Mouse (Mus musculus) MEL (cell line): ENCODE results near the gene Actc1. TPM values are rescaled to one million over a fixed set of nuclear protein-coding genes. Genes with fewer than 3 reads are reported as not detected.

Experiments
- DNase-seq: peaks from one replicate; pipeline ENCODE4 v3.0.0; 2011; ENCODE audit warnings: low read depth, low spot score
- H3K27ac ChIP-seq: 2 replicates; pipeline ENCODE4 v1.5.1; 2012; ENCODE audit warnings: low read depth, mild to moderate bottlenecking, control low read depth, low read length, moderate library complexity; ENCODE audit not compliant: control insufficient read depth
- H3K27me3 ChIP-seq, 2 experiments: fragments of 150-350 bp in 1 of 2; sonication (generic) in 1 of 2; 2 replicates each; pipeline ENCODE4 v1.6.1; 2012; ENCODE audit warnings: low read length in 2 of 2, mild to moderate bottlenecking in 2 of 2, improper control_type of control experiment in 1 of 2, moderate library complexity in 1 of 2; ENCODE audit not compliant: insufficient read depth in 2 of 2, control insufficient read depth in 1 of 2
- H3K36me3 ChIP-seq, 2 experiments: 2 replicates each; pipeline ENCODE4 v1.6.1; 2012 to 2014; ENCODE audit warnings: low read length in 2 of 2, improper control_type of control experiment in 1 of 2, inconsistent platforms in 1 of 2, mild to moderate bottlenecking in 1 of 2; ENCODE audit not compliant: insufficient read depth in 2 of 2, control insufficient read depth in 1 of 2
- H3K4me1 ChIP-seq, 2 experiments: fragments of 150-350 bp in 1 of 2; sonication (generic) in 1 of 2; 2 replicates each; pipeline ENCODE4 v1.6.1; 2012; ENCODE audit warnings: low read length in 2 of 2, improper control_type of control experiment in 1 of 2, mild to moderate bottlenecking in 1 of 2; ENCODE audit not compliant: insufficient read depth in 2 of 2, control insufficient read depth in 1 of 2
- H3K4me3 ChIP-seq, 2 experiments: fragments of 150-350 bp in 1 of 2; sonication (generic) in 1 of 2; 2 replicates each; pipeline ENCODE4 v1.5.1; 2012; ENCODE audit warnings: low read depth in 2 of 2, low read length in 2 of 2, mild to moderate bottlenecking in 2 of 2, moderate library complexity in 2 of 2, control low read depth in 1 of 2, improper control_type of control experiment in 1 of 2; ENCODE audit not compliant: control insufficient read depth in 1 of 2, insufficient read depth in 1 of 2
- H3K79me2 ChIP-seq: 2 replicates; pipeline ENCODE4 v1.6.1; 2012; ENCODE audit warnings: mild to moderate bottlenecking, low read length, moderate library complexity; ENCODE audit not compliant: control insufficient read depth, poor library complexity, insufficient read depth
- H3K9ac ChIP-seq: 2 replicates; pipeline ENCODE4 v1.6.1; 2012; ENCODE audit warnings: low read depth, mild to moderate bottlenecking, control low read depth, low read length, moderate library complexity; ENCODE audit not compliant: control insufficient read depth, poor library complexity, severe bottlenecking
- H3K9me3 ChIP-seq: fragments of 150-350 bp; sonication (generic); replicated peaks from 2 replicates; pipeline ENCODE4 v1.6.1; 2012; ENCODE audit warnings: mild to moderate bottlenecking, low read length, improper control_type of control experiment, moderate library complexity; ENCODE audit not compliant: insufficient read depth
- BHLHE40 ChIP-seq: IDR thresholded peaks from 2 replicates; pipeline ENCODE4 v1.6.1; 2012; ENCODE audit warnings: low read depth, mild to moderate bottlenecking, inconsistent platforms, low read length, improper control_type of control experiment, borderline replicate concordance
- E2F4 ChIP-seq: IDR thresholded peaks from 2 replicates; pipeline ENCODE4 v1.6.1; 2011; ENCODE audit warnings: low read depth, low read length, improper control_type of control experiment, borderline replicate concordance
- EP300 ChIP-seq, 2 experiments: IDR thresholded peaks; 2 replicates each; pipeline ENCODE4 v1.6.1; 2011; ENCODE audit warnings: improper control_type of control experiment in 2 of 2, low read length in 2 of 2, low read depth in 1 of 2, mild to moderate bottlenecking in 1 of 2
- GABPA ChIP-seq: IDR thresholded peaks from 2 replicates; pipeline ENCODE4 v1.6.1; 2012; ENCODE audit warnings: low read depth, mild to moderate bottlenecking, inconsistent platforms, low read length, improper control_type of control experiment, moderate library complexity
- JUND ChIP-seq: IDR thresholded peaks from 2 replicates; pipeline ENCODE4 v1.6.1; 2011; ENCODE audit warnings: low read depth, mild to moderate bottlenecking, improper control_type of control experiment, low read length
- KAT2A ChIP-seq: conservative IDR thresholded peaks from 2 replicates; pipeline ENCODE4 v1.6.1; 2012; ENCODE audit warnings: low read depth, low read length, improper control_type of control experiment, inconsistent platforms
- MAFK ChIP-seq: IDR thresholded peaks from 2 replicates; pipeline ENCODE4 v1.6.1; 2011; ENCODE audit warnings: low read depth, mild to moderate bottlenecking, low read length, improper control_type of control experiment, borderline replicate concordance
- MAX ChIP-seq: IDR thresholded peaks from 2 replicates; pipeline ENCODE4 v1.6.1; 2011; ENCODE audit warnings: low read length, improper control_type of control experiment
- MEF2A ChIP-seq: IDR thresholded peaks from 2 replicates; pipeline ENCODE4 v1.6.1; 2014; ENCODE audit warnings: low read depth, mild to moderate bottlenecking, inconsistent platforms, low read length, improper control_type of control experiment; ENCODE audit not compliant: poor library complexity, insufficient replicate concordance, severe bottlenecking; ENCODE audit errors: extremely low read depth
- POLR2A ChIP-seq, 2 experiments: IDR thresholded peaks; 2 replicates each; pipeline ENCODE4 v1.6.1; 2011 to 2012; ENCODE audit warnings: low read length in 2 of 2, mild to moderate bottlenecking in 2 of 2, control low read depth in 1 of 2, improper control_type of control experiment in 1 of 2, low read depth in 1 of 2, moderate library complexity in 1 of 2; ENCODE audit not compliant: control insufficient read depth in 1 of 2, insufficient read depth in 1 of 2, poor library complexity in 1 of 2
- POLR2AphosphoS2 ChIP-seq: IDR thresholded peaks from 2 replicates; pipeline ENCODE4 v1.6.1; 2011; ENCODE audit warnings: low read length, improper control_type of control experiment
- RAD21 ChIP-seq: IDR thresholded peaks from 2 replicates; pipeline ENCODE4 v1.6.1; 2011; ENCODE audit warnings: mild to moderate bottlenecking, low read depth, low read length, improper control_type of control experiment
- RCOR1 ChIP-seq: IDR thresholded peaks from 2 replicates; pipeline ENCODE4 v1.6.1; 2012; ENCODE audit warnings: low read depth, mild to moderate bottlenecking, inconsistent platforms, low read length, improper control_type of control experiment
- SMC3 ChIP-seq: IDR thresholded peaks from 2 replicates; pipeline ENCODE4 v1.6.1; 2011; ENCODE audit warnings: low read depth, low read length, improper control_type of control experiment
- TBP ChIP-seq: IDR thresholded peaks from 2 replicates; pipeline ENCODE4 v1.8.0; 2011; ENCODE audit warnings: low read depth, low read length, improper control_type of control experiment
- USF2 ChIP-seq, 2 experiments: IDR thresholded peaks; 2 replicates each; pipeline ENCODE4 v1.6.1; 2011 to 2012; ENCODE audit warnings: improper control_type of control experiment in 2 of 2, low read length in 2 of 2, borderline replicate concordance in 1 of 2, inconsistent platforms in 1 of 2, low read depth in 1 of 2, mild to moderate bottlenecking in 1 of 2; ENCODE audit not compliant: insufficient read depth in 1 of 2
- ZC3H11A ChIP-seq: IDR thresholded peaks from 2 replicates; pipeline ENCODE4 v1.6.1; 2012; ENCODE audit warnings: low read depth, mild to moderate bottlenecking, inconsistent platforms, low read length, improper control_type of control experiment
- ZMIZ1 ChIP-seq: IDR thresholded peaks from 2 replicates; pipeline ENCODE4 v1.6.1; 2012; ENCODE audit warnings: low read depth, mild to moderate bottlenecking, inconsistent platforms, low read length, improper control_type of control experiment, moderate library complexity
- ZNF384 ChIP-seq: IDR thresholded peaks from 2 replicates; pipeline ENCODE4 v1.6.1; 2012; ENCODE audit warnings: low read depth, mild to moderate bottlenecking, inconsistent platforms, low read length, improper control_type of control experiment
- polyA plus RNA-seq, 2 experiments: library from polyadenylated mRNA; stranded (reverse) in 1 of 2; unstranded in 1 of 2; fragments of >175 nt in 1 of 2; fragments of >200 nt in 1 of 2; gene quantifications; 2 replicates each; pipeline versions ENCODE4 v1.2.1 to v1.2.4; 2012; ENCODE audit warnings: low replicate concordance in 2 of 2, low read depth in 1 of 2; ENCODE audit not compliant: insufficient read length in 2 of 2, insufficient read depth in 1 of 2, missing spikeins in 1 of 2
- total RNA-seq: library from RNA; depleted of rRNA; stranded (reverse); fragments of 300-350 nt; gene quantifications from 2 replicates; pipeline ENCODE4 v1.2.3, GENCODE M21; 2012

Actc1 gene
- total and polyA plus RNA-seq, 3 experiments, result not detected

GRCm38 (mm10) chr2:114019474-114020209 lies 33.7 kb downstream of the Actc1 start:
- TF ChIP-seq KAT2A, result no peak
- H3K27ac ChIP-seq, result no peak overlapping the region
- no peak for DNase-seq
- H3K9me3 ChIP-seq, result no peaks in the 10 kb centered on the region
- no peaks in the 10 kb centered on the region for H3K4me1 ChIP-seq
- H3K4me3 ChIP-seq, result no peak overlapping the region
- H3K36me3 ChIP-seq, result no peaks in the 10 kb centered on the region
- no peaks in the 10 kb centered on the region for H3K79me2 ChIP-seq
- H3K9ac ChIP-seq, result no peak overlapping the region
- no peaks in the 10 kb centered on the region; a peak in 1 of 4 replicates for H3K27me3 ChIP-seq

GRCm38 (mm10) chr2:114018136-114018535 lies 35.2 kb downstream of the Actc1 start:
- H3K79me2 ChIP-seq, result no peaks in the 10 kb centered on the region
- no peak overlapping the region for H3K27ac ChIP-seq
- H3K9me3 ChIP-seq, result no peaks in the 10 kb centered on the region
- TF ChIP-seq GABPA (no peak), ZMIZ1 (no peak), TBP (no peak), JUND (no peak), RCOR1 (no peak)
- DNase-seq, result no peak
- H3K4me3 ChIP-seq, result no peak overlapping the region
- H3K27me3 ChIP-seq, result no peaks in the 10 kb centered on the region; a peak in 1 of 4 replicates
- H3K4me1 ChIP-seq, result no peaks in the 10 kb centered on the region
- H3K36me3 ChIP-seq, result no peaks in the 10 kb centered on the region
- no peak overlapping the region for H3K9ac ChIP-seq

- Histone ChIP-seq H3K36me3 (no peaks in the 10 kb centered on the region), H3K9ac (no peak overlapping the region)
- TF ChIP-seq RCOR1, result no peak
- no peak for TF ChIP-seq POLR2AphosphoS2
- no peak for TF ChIP-seq SMC3
- TF ChIP-seq, all 39 proteins: peak for 0
- no peaks in the 10 kb centered on the region; a peak in 1 of 4 replicates for H3K27me3 ChIP-seq
- H3K4me3 ChIP-seq, result no peak overlapping the region
- DNase-seq, result no peak
- no peaks in the 10 kb centered on the region for H3K9me3 ChIP-seq
- no peaks in the 10 kb centered on the region for H3K79me2 ChIP-seq
- no peak overlapping the region for H3K27ac ChIP-seq
- no peaks in the 10 kb centered on the region for H3K4me1 ChIP-seq
These were observed 38.5 kb downstream of the Actc1 start for GRCm38 (mm10) chr2:114014839-114015238.

GRCm38 (mm10) chr2:114013846-114014245 lies 39.5 kb downstream of the Actc1 start:
- H3K27me3 ChIP-seq, result no peaks in the 10 kb centered on the region; a peak in 1 of 4 replicates
- H3K4me1 ChIP-seq, result no peaks in the 10 kb centered on the region
- no peak overlapping the region for H3K4me3 ChIP-seq
- H3K9me3 ChIP-seq, result no peaks in the 10 kb centered on the region
- no peaks in the 10 kb centered on the region for H3K36me3 ChIP-seq
- DNase-seq, result no peak
- H3K27ac ChIP-seq, result no peak overlapping the region
- H3K79me2 ChIP-seq, result no peaks in the 10 kb centered on the region
- H3K9ac ChIP-seq, result no peak overlapping the region
- no peak for TF ChIP-seq KAT2A
- no peak for TF ChIP-seq EP300 (IDR thresholded peaks at IDR 0.05; ENCODE audit: low read depth in 1 of 2, low read length in 2 of 2)
- TF ChIP-seq E2F4, result no peak
- TF ChIP-seq USF2 (IDR thresholded peaks at IDR 0.05; ENCODE audit: borderline replicate concordance in 1 of 2, insufficient read depth in 1 of 2, low read depth in 1 of 2, low read length in 2 of 2), result no peak
- no peak for TF ChIP-seq RAD21
- TF ChIP-seq MEF2A, result no peak
- TF ChIP-seq POLR2A (IDR thresholded peaks at IDR 0.05; ENCODE audit: control insufficient read depth in 1 of 2, insufficient read depth in 1 of 2, low read depth in 1 of 2, low read length in 2 of 2, poor library complexity in 1 of 2), result no peak
- no peak for TF ChIP-seq MAX
- TF ChIP-seq ZC3H11A, result no peak
- TF ChIP-seq RCOR1, result no peak
- TF ChIP-seq MAFK, result no peak
- no peak for TF ChIP-seq BHLHE40
- no peak for TF ChIP-seq ZNF384
